ENCODE assay signal across 15 mouse cellular contexts in the genomic region with DNA sequence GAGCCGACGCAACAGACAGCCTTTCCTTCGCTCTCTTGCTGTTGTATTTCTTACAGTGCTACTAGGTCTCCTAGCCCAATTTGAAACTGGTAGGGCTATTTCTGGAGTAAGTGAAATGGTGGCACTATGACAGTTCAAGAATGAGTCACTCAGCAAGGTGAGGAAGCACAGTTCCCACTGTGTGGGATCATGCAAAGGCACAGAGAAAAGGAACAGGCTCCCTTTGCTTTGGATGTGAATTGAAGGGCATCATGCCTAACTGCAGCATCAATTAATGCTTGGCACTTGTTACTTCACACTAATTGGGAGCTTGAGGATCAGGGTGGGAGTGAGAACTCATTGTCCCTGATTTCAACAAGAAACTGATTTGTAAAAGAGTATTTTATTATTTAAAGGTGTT.
DNase-seq lines count a peak whose midpoint lies in the region; ATAC-seq lines count a peak whose summit lies in the region.
"Had no signal": no experiment of that assay in that cellular context is flagged by ENCODE, and none has a peak within 500 bp of the region (broad histone marks: within the 10 kb centered on the region; RNA-seq: fewer than 3 reads in every experiment).

No protein-coding gene starts in this region.

- 89% methylated on average over 3 of the region's 3 CpGs for WGBS in midbrain, embryonic 10.5 days

- H3K9me3 ChIP-seq in midbrain, embryonic 10.5 days (replicated peaks): no peaks in the 10 kb centered on the region
- H3K9me3 ChIP-seq: heart, embryonic 10.5 days; limb, embryonic 15.5 days; liver, embryonic 15.5 days had no signal

- ATAC-seq in frontal cortex, adult (ENCODE audit: low TSS enrichment): peak; percentile 96

- H3K27me3 ChIP-seq in midbrain, embryonic 10.5 days (ENCODE audit: low read depth, poor library complexity, severe bottlenecking): no peaks in the 10 kb centered on the region
- H3K27me3 ChIP-seq: limb, embryonic 15.5 days; liver, embryonic 15.5 days had no signal

- H3K4me1 ChIP-seq in midbrain, embryonic 10.5 days: no peaks in the 10 kb centered on the region
- H3K4me1 ChIP-seq: heart, embryonic 10.5 days; limb, embryonic 15.5 days; liver, embryonic 15.5 days had no signal

- H3K36me3 ChIP-seq in midbrain, embryonic 10.5 days: no peaks in the 10 kb centered on the region
- H3K36me3 ChIP-seq: heart, embryonic 10.5 days; limb, embryonic 15.5 days; liver, embryonic 15.5 days had no signal

- no peak for DNase-seq in frontal cortex, postnatal 10 days (ENCODE audit: low spot score in 2 of 2)
- DNase-seq in right cerebral cortex, adult 18-20 months: peak; percentile 57
- DNase-seq in right cerebral cortex, postnatal 25 days: no peak
- peak; percentile 14 to 17 for DNase-seq in layer of hippocampus, postnatal 10 days (ENCODE audit: low spot score in 2 of 2)
- no peak for DNase-seq in thymus, postnatal 14 days
- no peak for DNase-seq in midbrain, embryonic 10.5 days (ENCODE audit: low spot score)
- DNase-seq: cerebellum, adult 9-11 months; kidney, adult 18-20 months; kidney, postnatal 10 days; thymus, postnatal 36 days had no signal

- H3K27ac ChIP-seq in midbrain, embryonic 10.5 days (replicated peaks): no peak overlapping the region
- H3K27ac ChIP-seq: heart, embryonic 10.5 days; limb, embryonic 15.5 days; liver, embryonic 15.5 days; macrophage had no signal

- no peak overlapping the region for H3K4me3 ChIP-seq in midbrain, embryonic 10.5 days
- H3K4me3 ChIP-seq: heart, embryonic 10.5 days; limb, embryonic 15.5 days; liver, embryonic 15.5 days had no signal

Comparison
In these comparisons a context has a peak if more than half of its experiments do, and no peak if none do; other contexts are left out.
1. DNase-seq: peak in right cerebral cortex, adult 18-20 months (single experiment) and layer of hippocampus, postnatal 10 days (2 of 2); none in frontal cortex, postnatal 10 days (0 of 2), right cerebral cortex, postnatal 25 days (single experiment), thymus, postnatal 14 days (single experiment) and midbrain, embryonic 10.5 days (single experiment).